Comparison of ENCODE assay signal across 10 mouse cellular contexts in genomic region chr11:120731858-120732680, GRCm38 (mm10). TPM values are rescaled to one million over a fixed set of nuclear protein-coding genes. Genes with fewer than 3 reads are reported as not detected.
A peak's percentile ranks its signal among the peaks of the same experiment; 100 is the strongest.
DNase-seq lines count a peak whose midpoint lies in the region; ATAC-seq lines count a peak whose summit lies in the region.
"Had no signal": no experiment of that assay in that cellular context is flagged by ENCODE, and none has a peak within 500 bp of the region (broad histone marks: within the 10 kb centered on the region; RNA-seq: fewer than 3 reads in every experiment).

Gene Cbr2 (minus strand): TSS chr11:120732114.

- H3K9ac ChIP-seq in embryonic facial prominence, embryonic 15.5 days: no peak within 1 kb of the TSS
- H3K9ac ChIP-seq in limb, embryonic 12.5 days (replicated peaks): no peak within 1 kb of the TSS
- H3K9ac ChIP-seq in stomach, embryonic 15.5 days: no peak within 1 kb of the TSS
- no peak within 1 kb of the TSS for H3K9ac ChIP-seq in forebrain, embryonic 11.5 days (ENCODE audit: low read length)

- WGBS in embryonic facial prominence, embryonic 15.5 days: 62% methylated on average over 12 of the region's 12 CpGs
- WGBS in limb, embryonic 12.5 days: 68% methylated on average over 12 of the region's 12 CpGs
- WGBS in stomach, embryonic 15.5 days: 68% methylated on average over 12 of the region's 12 CpGs
- WGBS in forebrain, embryonic 11.5 days: 82% methylated on average over 12 of the region's 12 CpGs

- no peaks in the 10 kb centered on the region for H3K36me3 ChIP-seq in embryonic facial prominence, embryonic 15.5 days
- no peaks in the 10 kb centered on the region for H3K36me3 ChIP-seq in limb, embryonic 12.5 days
- no peaks in the 10 kb centered on the region for H3K36me3 ChIP-seq in stomach, embryonic 15.5 days
- H3K36me3 ChIP-seq in forebrain, embryonic 11.5 days (ENCODE audit: control insufficient read depth, insufficient read depth, low read length): no peaks in the 10 kb centered on the region

- peak within 1 kb of the TSS; percentile 10; the same call in 1 of the 2 replicates for H3K4me2 ChIP-seq in embryonic facial prominence, embryonic 15.5 days (replicated peaks)
- H3K4me2 ChIP-seq in limb, embryonic 12.5 days: peak within 1 kb of the TSS; percentile 10; the same call in 1 of the 2 replicates
- no peak within 1 kb of the TSS for H3K4me2 ChIP-seq in stomach, embryonic 15.5 days
- no peak within 1 kb of the TSS for H3K4me2 ChIP-seq in forebrain, embryonic 11.5 days (ENCODE audit: low read depth, low read length, severe bottlenecking)

- peak within 1 kb of the TSS; percentile 68 for H3K27ac ChIP-seq in embryonic facial prominence, embryonic 15.5 days (replicated peaks)
- peak within 1 kb of the TSS; percentile 78 for H3K27ac ChIP-seq in limb, embryonic 12.5 days
- H3K27ac ChIP-seq in stomach, embryonic 15.5 days: peak within 1 kb of the TSS; percentile 54
- H3K27ac ChIP-seq in forebrain, embryonic 11.5 days (ENCODE audit: low read depth, low read length): no peak within 1 kb of the TSS

- H3K9me3 ChIP-seq in embryonic facial prominence, embryonic 15.5 days (replicated peaks): no peaks in the 10 kb centered on the region
- H3K9me3 ChIP-seq in limb, embryonic 12.5 days: no peaks in the 10 kb centered on the region
- no peaks in the 10 kb centered on the region for H3K9me3 ChIP-seq in stomach, embryonic 15.5 days
- H3K9me3 ChIP-seq in forebrain, embryonic 11.5 days (ENCODE audit: control insufficient read depth, low read length): no peaks in the 10 kb centered on the region

- H3K4me1 ChIP-seq in embryonic facial prominence, embryonic 15.5 days: peaks cover 23% of the 10 kb centered on the region
- peaks cover 9% of the 10 kb centered on the region for H3K4me1 ChIP-seq in limb, embryonic 12.5 days (replicated peaks)
- peaks cover 3% of the 10 kb centered on the region; the same call in 1 of the 2 replicates for H3K4me1 ChIP-seq in stomach, embryonic 15.5 days
- no peaks in the 10 kb centered on the region; the same call in 1 of the 2 replicates for H3K4me1 ChIP-seq in forebrain, embryonic 11.5 days (replicated peaks; ENCODE audit: control insufficient read depth, insufficient read depth, low read length)

- no peak for ATAC-seq in embryonic facial prominence, embryonic 15.5 days (ENCODE audit: insufficient number of reproducible peaks, low FRiP score, low TSS enrichment, low read depth)
- no peak for ATAC-seq in limb, embryonic 12.5 days (ENCODE audit: insufficient number of reproducible peaks, insufficient read depth, low FRiP score, low TSS enrichment, low read depth)
- no peak for ATAC-seq in stomach, embryonic 15.5 days (ENCODE audit: insufficient read depth, low FRiP score, low read depth)
- no peak for ATAC-seq in forebrain, embryonic 11.5 days (replicated peaks; ENCODE audit: low FRiP score)
- ATAC-seq: midbrain, embryonic 16.5 days had no signal

- peak within 1 kb of the TSS; percentile 3; the same call in 1 of the 2 replicates for H3K4me3 ChIP-seq in embryonic facial prominence, embryonic 15.5 days (replicated peaks)
- H3K4me3 ChIP-seq in limb, embryonic 12.5 days (replicated peaks): no peak within 1 kb of the TSS
- H3K4me3 ChIP-seq in stomach, embryonic 15.5 days (replicated peaks): no peak within 1 kb of the TSS
- H3K4me3 ChIP-seq in forebrain, embryonic 11.5 days (ENCODE audit: low read depth, low read length): no peak within 1 kb of the TSS

- no peaks in the 10 kb centered on the region for H3K27me3 ChIP-seq in embryonic facial prominence, embryonic 15.5 days
- peaks cover 3% of the 10 kb centered on the region; the same call in 1 of the 2 replicates for H3K27me3 ChIP-seq in limb, embryonic 12.5 days
- no peaks in the 10 kb centered on the region for H3K27me3 ChIP-seq in stomach, embryonic 15.5 days (replicated peaks)
- H3K27me3 ChIP-seq in forebrain, embryonic 11.5 days (ENCODE audit: control insufficient read depth, insufficient read depth, low read length): no peaks in the 10 kb centered on the region; the same call in 1 of the 2 replicates

- DNase-seq in spleen, postnatal 4 days (ENCODE audit: low spot score in 2 of 2): peak; percentile 11 to 53
- no peak for DNase-seq in spleen, postnatal 10 days (ENCODE audit: low spot score in 2 of 2)
- DNase-seq in right cerebral cortex, postnatal 36 days (ENCODE audit: low spot score in 2 of 2): no peak
- DNase-seq in forebrain, embryonic 11.5 days (ENCODE audit: low spot score): no peak
- DNase-seq in left cerebral cortex, adult 11 months (ENCODE audit: low spot score): no peak
- DNase-seq: cerebellum, adult 11 months had no signal

RNA-seq across cellular contexts. Expression of gene Cbr2, which starts in this region (rescaled TPM):
- 193 and 315 TPM in 2 replicates for polyA plus RNA-seq in embryonic facial prominence, embryonic 15.5 days (2015; fragmentation: Nextera tagmentation; extraction: Ambion mirVana)
- 4.6 and 7.2 TPM in 2 replicates for polyA plus RNA-seq in limb, embryonic 12.5 days (2016; fragmentation: Nextera tagmentation; extraction: Ambion mirVana)
- 54.5 and 82.4 TPM in 2 replicates for polyA plus RNA-seq in stomach, embryonic 15.5 days (2015; fragmentation: Nextera tagmentation; extraction: Ambion mirVana)
- polyA plus RNA-seq in forebrain, embryonic 11.5 days (2014; fragmentation: Nextera tagmentation; extraction: Ambion mirVana): 1.8 TPM in 1 of 2 replicates, not detected in the other

Comparison
In these comparisons a context has a peak if more than half of its experiments do, and no peak if none do; other contexts are left out.
1. DNase-seq: peak in spleen, postnatal 4 days (2 of 2); none in spleen, postnatal 10 days (0 of 2), right cerebral cortex, postnatal 36 days (0 of 2), forebrain, embryonic 11.5 days (single experiment) and left cerebral cortex, adult 11 months (single experiment).
2. H3K4me2 ChIP-seq: peak in embryonic facial prominence, embryonic 15.5 days (single experiment) and limb, embryonic 12.5 days (single experiment); none in stomach, embryonic 15.5 days (single experiment) and forebrain, embryonic 11.5 days (single experiment).